Mouse (Mus musculus) forebrain, postnatal 0 days (tissue): ENCODE data around the gene Zfp536. TPM values are rescaled to one million over a fixed set of nuclear protein-coding genes. Genes with fewer than 3 reads are reported as not detected.
A peak's percentile ranks its signal among the peaks of the same experiment; 100 is the strongest.

Experiments
- ATAC-seq: fragments of 200-750 bp; cut with Nextera tagmentation; 2 replicates; pipeline ENCODE4 v1.8.0; 2017; ENCODE audit warnings: mild to moderate bottlenecking, moderate library complexity
- DNase-seq: peaks from one replicate; pipeline ENCODE4 v3.0.0-alpha.2; 2015
- H3K27ac ChIP-seq: fragments of 300-500 bp; sonication (generic); 2 replicates; pipeline ENCODE4 v1.5.1; 2014; ENCODE audit warnings: low read depth, mild to moderate bottlenecking, antibody characterized with exemption, low read length, moderate library complexity, mixed read lengths
- H3K27me3 ChIP-seq: fragments of 300-500 bp; sonication (generic); 2 replicates; pipeline ENCODE4 v1.6.1; 2014; ENCODE audit warnings: mild to moderate bottlenecking, low read length, mixed read lengths; ENCODE audit not compliant: insufficient read depth
- H3K36me3 ChIP-seq: fragments of 300-500 bp; sonication (generic); 2 replicates; pipeline ENCODE4 v1.6.1; 2014; ENCODE audit warnings: mild to moderate bottlenecking, moderate library complexity; ENCODE audit not compliant: insufficient read depth
- H3K4me1 ChIP-seq: fragments of 300-500 bp; sonication (generic); 2 replicates; pipeline ENCODE4 v1.6.1; 2014; ENCODE audit warnings: antibody characterized with exemption; ENCODE audit not compliant: insufficient read depth
- H3K4me2 ChIP-seq: fragments of 300-500 bp; sonication (generic); 2 replicates; pipeline ENCODE4 v1.6.1; 2014; ENCODE audit warnings: low read depth, mild to moderate bottlenecking, moderate library complexity
- H3K4me3 ChIP-seq: fragments of 300-500 bp; sonication (generic); 2 replicates; pipeline ENCODE4 v1.5.1; 2014; ENCODE audit warnings: low read depth, low read length, mixed read lengths
- H3K9ac ChIP-seq: fragments of 300-500 bp; sonication (generic); 2 replicates; pipeline ENCODE4 v1.6.1; 2014; ENCODE audit warnings: mild to moderate bottlenecking
- H3K9me3 ChIP-seq: fragments of 300-500 bp; sonication (generic); 2 replicates; pipeline ENCODE4 v1.6.1; 2016; ENCODE audit warnings: low read length
- CTCF ChIP-seq: sonication (generic); IDR thresholded peaks from 2 replicates; pipeline ENCODE4 v1.5.1; 2016; ENCODE audit warnings: antibody characterized with exemption, control low read depth, low read depth
- WGBS: fragments of 180-500 bp; shearing (Covaris S2); extraction: QIAGEN DNeasy Blood & Tissue Kit; methylation state at CpG from one replicate; pipeline ENCODE4 v1.1.7; 2014; 5-methylcytosine and 5-hydroxymethylcytosine counted together
- polyA plus RNA-seq: library from polyadenylated mRNA; unstranded; fragments of >200 nt; fragmentation: Nextera tagmentation; extraction: Ambion mirVana; gene quantifications from 2 replicates; pipeline ENCODE4 v1.2.1, GENCODE M21; 2015
- total RNA-seq: library from RNA; depleted of rRNA; stranded (reverse); fragments of >200 nt; gene quantifications from 2 replicates; pipeline ENCODE4 v1.2.3, GENCODE M21; 2014

Gene Zfp536
- total and polyA plus RNA-seq, 2 experiments from 2014 or later, result 17.0 to 34.9 TPM

- Histone ChIP-seq H3K4me1 (no peaks in the 10 kb centered on the region), H3K4me2 (no peak overlapping the region), H3K9ac (no peak overlapping the region), H3K27me3 (no peaks in the 10 kb centered on the region), H3K4me3 (no peak overlapping the region), H3K27ac (no peak overlapping the region), H3K36me3 (no peaks in the 10 kb centered on the region), H3K9me3 (no peaks in the 10 kb centered on the region)
- WGBS, result 71% methylated on average over 2 of the region's 2 CpGs
- DNase-seq (no peak), ATAC-seq (no peak)
- TF ChIP-seq CTCF, result no peak
These were observed 298.0 kb downstream of the Zfp536 start for GRCm38 (mm10) chr7:37475485-37475884.

GRCm38 (mm10) chr7:37474284-37474683 lies 299.2 kb downstream of the Zfp536 start:
- Histone ChIP-seq H3K4me3 (no peak overlapping the region), H3K27ac (no peak overlapping the region)
- no peak for TF ChIP-seq CTCF

GRCm38 (mm10) chr7:37473311-37474084 lies 299.9 kb downstream of the Zfp536 start:
- ATAC-seq, result no peak
- TF ChIP-seq CTCF, result no peak
- no peaks in the 10 kb centered on the region for H3K4me1 ChIP-seq
- no peaks in the 10 kb centered on the region for H3K9me3 ChIP-seq
- H3K27me3 ChIP-seq, result no peaks in the 10 kb centered on the region
- H3K27ac ChIP-seq, result no peak overlapping the region
- H3K9ac ChIP-seq, result no peak overlapping the region
- 77% methylated on average over 24 of the region's 24 CpGs for WGBS
- no peak overlapping the region for H3K4me2 ChIP-seq
- no peak for DNase-seq
- H3K4me3 ChIP-seq, result no peak overlapping the region
- no peaks in the 10 kb centered on the region for H3K36me3 ChIP-seq

More at GRCm38 (mm10) chr7:37474284-37474683, 299.2 kb downstream of the Zfp536 start:
- Histone ChIP-seq H3K9me3 (no peaks in the 10 kb centered on the region), H3K4me2 (no peak overlapping the region), H3K9ac (no peak overlapping the region), H3K4me1 (no peaks in the 10 kb centered on the region), H3K27me3 (no peaks in the 10 kb centered on the region), H3K36me3 (no peaks in the 10 kb centered on the region)
- 85% methylated on average over 8 of the region's 8 CpGs for WGBS
- DNase-seq (no peak), ATAC-seq (no peak)

GRCm38 (mm10) chr7:37471726-37472125 lies 301.7 kb downstream of the Zfp536 start:
- Histone ChIP-seq H3K4me3 (no peak overlapping the region), H3K27me3 (no peaks in the 10 kb centered on the region), H3K4me1 (no peaks in the 10 kb centered on the region), H3K9ac (no peak overlapping the region), H3K36me3 (no peaks in the 10 kb centered on the region), H3K9me3 (no peaks in the 10 kb centered on the region), H3K4me2 (no peak overlapping the region), H3K27ac (no peak overlapping the region)
- DNase-seq, result no peak
- ATAC-seq, result no peak
- WGBS, result 53% methylated on average over 8 of the region's 8 CpGs
- no peak; the same call in 1 of the 2 replicates for TF ChIP-seq CTCF

- WGBS, result 63% methylated on average over 9 of the region's 9 CpGs
- Histone ChIP-seq H3K27ac (no peak overlapping the region), H3K9me3 (no peaks in the 10 kb centered on the region), H3K27me3 (no peaks in the 10 kb centered on the region), H3K4me3 (no peak overlapping the region), H3K36me3 (no peaks in the 10 kb centered on the region), H3K9ac (no peak overlapping the region), H3K4me2 (no peak overlapping the region), H3K4me1 (no peaks in the 10 kb centered on the region)
- TF ChIP-seq CTCF, result no peak
- ATAC-seq (no peak; the same call in 1 of the 2 replicates), DNase-seq (no peak)
These were observed 306.8 kb downstream of the Zfp536 start for GRCm38 (mm10) chr7:37466477-37467243.

GRCm38 (mm10) chr7:37464186-37464721 lies 309.2 kb downstream of the Zfp536 start:
- H3K4me2 ChIP-seq, result no peak overlapping the region
- H3K36me3 ChIP-seq, result no peaks in the 10 kb centered on the region
- H3K4me1 ChIP-seq, result no peaks in the 10 kb centered on the region

GRCm38 (mm10) chr7:37447523-37447922 lies 325.9 kb downstream of the Zfp536 start:
- DNase-seq (no peak), ATAC-seq (peak; percentile 62)
- no peak overlapping the region for H3K27ac ChIP-seq
- no peaks in the 10 kb centered on the region for H3K27me3 ChIP-seq
- H3K9me3 ChIP-seq, result no peaks in the 10 kb centered on the region
- no peak overlapping the region for H3K4me3 ChIP-seq
- WGBS, result 81% methylated on average over 3 of the region's 3 CpGs
- no peak overlapping the region for H3K4me2 ChIP-seq
- H3K36me3 ChIP-seq, result no peaks in the 10 kb centered on the region
- no peak for TF ChIP-seq CTCF
- H3K4me1 ChIP-seq, result no peaks in the 10 kb centered on the region
- no peak overlapping the region for H3K9ac ChIP-seq

More at GRCm38 (mm10) chr7:37464186-37464721, 309.2 kb downstream of the Zfp536 start:
- 58% methylated on average over 7 of the region's 7 CpGs for WGBS
- no peak for ATAC-seq
- Histone ChIP-seq H3K27me3 (no peaks in the 10 kb centered on the region), H3K27ac (no peak overlapping the region), H3K9ac (no peak overlapping the region), H3K4me3 (no peak overlapping the region), H3K9me3 (no peaks in the 10 kb centered on the region)
- DNase-seq, result no peak
- TF ChIP-seq CTCF, result no peak
